Mouse (Mus musculus): ENCODE measurements at regions not wholly inside any gene's neighbourhood (a gene's known extent, or its start where the extent isn't known, plus 50 kb on each side); places are given as distances from the start of the nearest gene placed in this dataset.

GRCm38 (mm10) chr2:143133931-143134330, 55.7 kb downstream of the Otor start:
- TF ChIP-seq CTCF (IDR thresholded peaks at IDR 0.05; ENCODE audit: low read depth), result no peak
- no peak overlapping the region for H3K4me2 ChIP-seq (ENCODE audit: low read depth, low read length)
- WGBS, result 80% methylated on average over 2 of the region's 2 CpGs

GRCm38 (mm10) chr2:143149189-143149588, 70.9 kb downstream of the Otor start:
- WGBS, result 61% methylated on average over 3 of the region's 3 CpGs
- DNase-seq (ENCODE audit: low spot score) (peak; percentile 52), ATAC-seq (no peak)
- peak; percentile 59 for TF ChIP-seq CTCF (IDR thresholded peaks at IDR 0.05; ENCODE audit: low read depth)
- Histone ChIP-seq H3K4me1 (ENCODE audit: insufficient read depth, low read length) (no peaks in the 10 kb centered on the region), H3K36me3 (ENCODE audit: insufficient read depth, low read length) (no peaks in the 10 kb centered on the region), H3K27ac (no peak overlapping the region), H3K9me3 (ENCODE audit: low read length) (no peaks in the 10 kb centered on the region), H3K4me3 (ENCODE audit: low read length) (no peak overlapping the region), H3K27me3 (ENCODE audit: insufficient read depth, low read length) (no peaks in the 10 kb centered on the region), H3K9ac (replicated peaks; ENCODE audit: low read length) (no peak overlapping the region), H3K4me2 (ENCODE audit: low read depth, low read length) (no peak overlapping the region)

More at GRCm38 (mm10) chr2:143133931-143134330, 55.7 kb downstream of the Otor start:
- Histone ChIP-seq H3K36me3 (ENCODE audit: insufficient read depth, low read length) (no peaks in the 10 kb centered on the region), H3K4me3 (ENCODE audit: low read length) (no peak overlapping the region), H3K9ac (replicated peaks; ENCODE audit: low read length) (no peak overlapping the region), H3K27ac (no peak overlapping the region), H3K27me3 (ENCODE audit: insufficient read depth, low read length) (no peaks in the 10 kb centered on the region), H3K9me3 (ENCODE audit: low read length) (no peaks in the 10 kb centered on the region), H3K4me1 (ENCODE audit: insufficient read depth, low read length) (no peaks in the 10 kb centered on the region)
- DNase-seq (ENCODE audit: low spot score) (no peak), ATAC-seq (no peak)

GRCm38 (mm10) chr2:143164081-143164984, 86.1 kb downstream of the Otor start:
- no peaks in the 10 kb centered on the region for H3K27me3 ChIP-seq (ENCODE audit: insufficient read depth, low read length)
- no peaks in the 10 kb centered on the region for H3K36me3 ChIP-seq (ENCODE audit: insufficient read depth, low read length)
- 91% methylated on average over 8 of the region's 8 CpGs for WGBS
- H3K4me3 ChIP-seq (ENCODE audit: low read length), result no peak overlapping the region
- H3K9me3 ChIP-seq (ENCODE audit: low read length), result no peaks in the 10 kb centered on the region
- DNase-seq (ENCODE audit: low spot score), result no peak
- no peaks in the 10 kb centered on the region for H3K4me1 ChIP-seq (ENCODE audit: insufficient read depth, low read length)
- TF ChIP-seq CTCF (IDR thresholded peaks at IDR 0.05; ENCODE audit: low read depth), result no peak
- no peak overlapping the region for H3K27ac ChIP-seq
- H3K9ac ChIP-seq (replicated peaks; ENCODE audit: low read length), result no peak overlapping the region
- H3K4me2 ChIP-seq (ENCODE audit: low read depth, low read length), result no peak overlapping the region
- no peak for ATAC-seq

GRCm38 (mm10) chr2:143166771-143167170, 88.5 kb downstream of the Otor start:
- H3K27me3 ChIP-seq (ENCODE audit: insufficient read depth, low read length), result no peaks in the 10 kb centered on the region
- no peak for TF ChIP-seq CTCF (IDR thresholded peaks at IDR 0.05; ENCODE audit: low read depth)
- DNase-seq (ENCODE audit: low spot score), result peak; percentile 35
- no peak overlapping the region for H3K9ac ChIP-seq (replicated peaks; ENCODE audit: low read length)
- WGBS, result 76% methylated on average over 3 of the region's 3 CpGs
- H3K4me3 ChIP-seq (ENCODE audit: low read length), result no peak overlapping the region
- no peak overlapping the region for H3K27ac ChIP-seq
- no peak for ATAC-seq
- no peaks in the 10 kb centered on the region for H3K9me3 ChIP-seq (ENCODE audit: low read length)
- H3K4me1 ChIP-seq (ENCODE audit: insufficient read depth, low read length), result no peaks in the 10 kb centered on the region
- H3K4me2 ChIP-seq (ENCODE audit: low read depth, low read length), result no peak overlapping the region
- H3K36me3 ChIP-seq (ENCODE audit: insufficient read depth, low read length), result no peaks in the 10 kb centered on the region

GRCm38 (mm10) chr2:143170648-143171047, 92.4 kb downstream of the Otor start:
- Histone ChIP-seq H3K4me2 (ENCODE audit: low read depth, low read length) (no peak overlapping the region), H3K9me3 (ENCODE audit: low read length) (no peaks in the 10 kb centered on the region), H3K36me3 (ENCODE audit: insufficient read depth, low read length) (no peaks in the 10 kb centered on the region), H3K4me3 (ENCODE audit: low read length) (no peak overlapping the region), H3K27ac (no peak overlapping the region), H3K27me3 (ENCODE audit: insufficient read depth, low read length) (no peaks in the 10 kb centered on the region), H3K4me1 (ENCODE audit: insufficient read depth, low read length) (no peaks in the 10 kb centered on the region), H3K9ac (replicated peaks; ENCODE audit: low read length) (no peak overlapping the region)
- WGBS, result 82% methylated on average over 2 of the region's 2 CpGs
- DNase-seq (ENCODE audit: low spot score) (no peak), ATAC-seq (no peak)
- TF ChIP-seq CTCF (IDR thresholded peaks at IDR 0.05; ENCODE audit: low read depth), result no peak

- ATAC-seq, result no peak
- no peak overlapping the region for H3K4me2 ChIP-seq (ENCODE audit: low read depth, low read length)
- no peak for DNase-seq (ENCODE audit: low spot score)
- H3K27ac ChIP-seq, result no peak overlapping the region
- H3K4me3 ChIP-seq (ENCODE audit: low read length), result no peak overlapping the region
- H3K27me3 ChIP-seq (ENCODE audit: insufficient read depth, low read length), result no peaks in the 10 kb centered on the region
- no peaks in the 10 kb centered on the region for H3K9me3 ChIP-seq (ENCODE audit: low read length)
- no peak overlapping the region for H3K9ac ChIP-seq (replicated peaks; ENCODE audit: low read length)
- no peaks in the 10 kb centered on the region for H3K36me3 ChIP-seq (ENCODE audit: insufficient read depth, low read length)
- no peaks in the 10 kb centered on the region for H3K4me1 ChIP-seq (ENCODE audit: insufficient read depth, low read length)
- TF ChIP-seq CTCF (IDR thresholded peaks at IDR 0.05; ENCODE audit: low read depth), result no peak
- WGBS, result 82% methylated on average over 3 of the region's 3 CpGs
These were observed 106.3 kb downstream of the Otor start for GRCm38 (mm10) chr2:143184614-143185013.
